Mouse (Mus musculus): ENCODE measurements at regions not wholly inside any gene's neighbourhood (a gene's known extent, or its start where the extent isn't known, plus 50 kb on each side); places are given as distances from the start of the nearest gene placed in this dataset.

DNA sequence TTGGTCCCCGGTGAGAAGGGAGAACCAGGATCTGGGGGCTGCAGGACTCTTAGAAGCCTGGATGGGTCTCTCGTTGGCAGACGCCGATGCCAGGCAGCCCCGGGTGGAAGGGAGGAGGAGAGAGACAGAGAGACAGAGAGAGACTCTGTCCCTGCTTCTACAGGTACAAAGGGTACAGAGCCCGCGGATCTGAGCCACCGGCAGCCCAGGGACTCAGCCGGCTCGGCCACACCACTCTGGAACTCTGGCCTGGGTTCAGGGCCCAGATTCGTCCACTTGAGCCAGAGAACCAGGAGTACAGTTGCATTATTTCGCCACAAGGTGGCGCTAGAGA is 95.5 kb upstream of the Rab39b start:
- Histone ChIP-seq H3K4me3 (replicated peaks in 1 of 3; ENCODE audit: low read depth in 2 of 3, low read length in 2 of 3, poor library complexity in 1 of 3) (no peak overlapping the region), H3K27ac (ENCODE audit: insufficient read depth, low read depth) (no peak overlapping the region), H3K79me2 (replicated peaks; ENCODE audit: control insufficient read depth, extremely low read depth, insufficient read depth, poor library complexity, severe bottlenecking) (no peaks in the 10 kb centered on the region), H3K36me3 (replicated peaks in 1 of 2; ENCODE audit: control insufficient read depth in 1 of 2, insufficient read depth in 1 of 2, low read length in 1 of 2) (no peaks in the 10 kb centered on the region), H3K4me1 (ENCODE audit: control insufficient read depth in 1 of 2, insufficient read depth in 2 of 2) (no peaks in the 10 kb centered on the region), H3K9ac (ENCODE audit: insufficient read depth, low read depth) (no peak overlapping the region), H3K4me2 (ENCODE audit: insufficient read depth, low read depth, poor library complexity, severe bottlenecking) (no peak overlapping the region), H3K27me3 (replicated peaks) (no peaks in the 10 kb centered on the region), H3K9me3 (replicated peaks; ENCODE audit: low read length) (no peaks in the 10 kb centered on the region)
- dilution Hi-C loops (cut with MboI; ENCODE audit: extremely low pct_ligation_motif_present, extremely low pct_unique_long_range_greater_than_20kb, low sequenced_read_pairs) (no loop called here), in situ Hi-C loops (cut with MboI; ENCODE audit: low pct_ligation_motif_present, low pct_unique_long_range_greater_than_20kb, low sequenced_read_pairs) (no loop called here)
- no peak for DNase-seq (ENCODE audit: extremely low read depth)
- TF ChIP-seq ETS1 (conservative IDR thresholded peaks at IDR 0.05; ENCODE audit: low read depth, low read length) = no peak
- no peak for TF ChIP-seq JUND (conservative IDR thresholded peaks at IDR 0.05; ENCODE audit: low read depth, low read length)
- TF ChIP-seq JUN (IDR thresholded peaks at IDR 0.05; ENCODE audit: insufficient read depth, low read depth, low read length) = no peak
- no peak for TF ChIP-seq KAT2A (IDR thresholded peaks at IDR 0.05; ENCODE audit: insufficient replicate concordance, low read length)
- no peak for TF ChIP-seq HCFC1 (IDR thresholded peaks at IDR 0.05; ENCODE audit: low read depth, low read length)
- TF ChIP-seq TCF12 (IDR thresholded peaks at IDR 0.05; ENCODE audit: low read depth, low read length) = no peak

DNA sequence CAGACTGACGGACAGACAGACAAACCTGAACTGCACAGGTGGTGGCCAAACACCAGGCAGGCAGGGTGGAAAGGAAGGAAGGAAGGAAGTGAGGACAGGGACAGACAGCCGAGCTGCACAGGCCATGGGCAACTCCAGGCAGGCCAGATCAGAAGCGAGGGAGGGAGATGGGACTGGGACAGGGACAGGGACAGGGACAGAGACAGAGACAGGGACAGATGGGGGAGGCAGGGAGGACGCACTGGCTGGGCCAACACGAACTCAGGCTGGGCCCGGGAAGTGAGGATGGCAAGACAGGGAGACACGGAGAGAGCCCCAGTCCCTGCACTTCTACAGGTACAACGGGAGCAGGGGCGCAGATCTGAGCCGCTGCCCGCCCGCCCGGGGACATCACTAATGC is 94.9 kb upstream of the Rab39b start:
- H3K4me1 ChIP-seq (ENCODE audit: control insufficient read depth in 1 of 2, insufficient read depth in 2 of 2) = no peaks in the 10 kb centered on the region
- H3K27me3 ChIP-seq (replicated peaks) = no peaks in the 10 kb centered on the region
- H3K4me2 ChIP-seq (ENCODE audit: insufficient read depth, low read depth, poor library complexity, severe bottlenecking) = no peak overlapping the region
- no peaks in the 10 kb centered on the region for H3K36me3 ChIP-seq (replicated peaks in 1 of 2; ENCODE audit: control insufficient read depth in 1 of 2, insufficient read depth in 1 of 2, low read length in 1 of 2)
- H3K4me3 ChIP-seq (replicated peaks in 1 of 3; ENCODE audit: low read depth in 2 of 3, low read length in 2 of 3, poor library complexity in 1 of 3) = no peak overlapping the region
- TF ChIP-seq PAX5 (IDR thresholded peaks at IDR 0.05; ENCODE audit: low read length) (no peak), SIN3A (IDR thresholded peaks at IDR 0.05; ENCODE audit: low read length) (no peak), MEF2A (IDR thresholded peaks at IDR 0.05; ENCODE audit: borderline replicate concordance, low read depth, low read length) (no peak), CHD2 (IDR thresholded peaks at IDR 0.05; ENCODE audit: low read length) (no peak), RAD21 (IDR thresholded peaks at IDR 0.05; ENCODE audit: low read depth, low read length) (no peak), ZC3H11A (IDR thresholded peaks at IDR 0.05; ENCODE audit: low read depth, low read length) (no peak), UBTF (IDR thresholded peaks at IDR 0.05; ENCODE audit: low read depth, low read length) (no peak), ZMIZ1 (IDR thresholded peaks at IDR 0.05; ENCODE audit: low read depth, low read length) (no peak), EP300 (IDR thresholded peaks at IDR 0.05; ENCODE audit: low read length) (no peak), USF1 (IDR thresholded peaks at IDR 0.05; ENCODE audit: low read depth, low read length) (no peak)
- no peak overlapping the region for H3K27ac ChIP-seq (ENCODE audit: insufficient read depth, low read depth)
- H3K9me3 ChIP-seq (replicated peaks; ENCODE audit: low read length) = no peaks in the 10 kb centered on the region
- no peak for DNase-seq (ENCODE audit: extremely low read depth)
- in situ Hi-C loops (cut with MboI; ENCODE audit: low pct_ligation_motif_present, low pct_unique_long_range_greater_than_20kb, low sequenced_read_pairs) = no loop called here
- H3K79me2 ChIP-seq (replicated peaks; ENCODE audit: control insufficient read depth, extremely low read depth, insufficient read depth, poor library complexity, severe bottlenecking) = no peaks in the 10 kb centered on the region
- dilution Hi-C loops (cut with MboI; ENCODE audit: extremely low pct_ligation_motif_present, extremely low pct_unique_long_range_greater_than_20kb, low sequenced_read_pairs) = no loop called here
- no peak overlapping the region for H3K9ac ChIP-seq (ENCODE audit: insufficient read depth, low read depth)

Data from CH12.LX (cell line).